Mouse (Mus musculus) CH12.LX (cell line): ENCODE measurements around the gene Rmi2. TPM values are rescaled to one million over a fixed set of nuclear protein-coding genes. Genes with fewer than 3 reads are reported as not detected.

Experiments used
- DNase-seq: peaks from one replicate; pipeline ENCODE4 v3.0.0-alpha.2; 2013; ENCODE audit errors: extremely low read depth
- H3K27ac ChIP-seq: 2 replicates; pipeline ENCODE4 v1.5.1; 2012; ENCODE audit warnings: low read depth, mild to moderate bottlenecking, control low read depth, moderate library complexity; ENCODE audit not compliant: insufficient read depth
- H3K27me3 ChIP-seq: replicated peaks from 2 replicates; pipeline ENCODE3; 2012; ENCODE audit warnings: inconsistent platforms
- H3K36me3 ChIP-seq, 2 experiments: replicated peaks in 1 of 2; 2 replicates each; pipeline versions ENCODE3 to v1.6.1; 2012; ENCODE audit warnings: inconsistent platforms in 1 of 2, low read length in 1 of 2, mild to moderate bottlenecking in 1 of 2, mixed read lengths in 1 of 2, moderate library complexity in 1 of 2; ENCODE audit not compliant: control insufficient read depth in 1 of 2, insufficient read depth in 1 of 2
- H3K4me1 ChIP-seq, 2 experiments: 2 replicates each; pipeline ENCODE4 v1.6.1; 2012; ENCODE audit warnings: inconsistent platforms in 1 of 2, moderate library complexity in 1 of 2; ENCODE audit not compliant: insufficient read depth in 2 of 2, control insufficient read depth in 1 of 2
- H3K4me2 ChIP-seq: 2 replicates; pipeline ENCODE4 v1.6.1; 2012; ENCODE audit warnings: low read depth, mild to moderate bottlenecking, control low read depth; ENCODE audit not compliant: poor library complexity, insufficient read depth, severe bottlenecking
- H3K4me3 ChIP-seq, 3 experiments: fragments of 150-350 bp in 1 of 3; sonication (generic) in 1 of 3; replicated peaks in 1 of 3; 2 replicates each; pipeline versions ENCODE3 to v1.5.1; 2011 to 2012; ENCODE audit warnings: low read depth in 2 of 3, low read length in 2 of 3, mild to moderate bottlenecking in 2 of 3, moderate library complexity in 2 of 3, control low read depth in 1 of 3, improper control_type of control experiment in 1 of 3, inconsistent platforms in 1 of 3, mixed read lengths in 1 of 3; ENCODE audit not compliant: poor library complexity in 1 of 3
- H3K79me2 ChIP-seq: replicated peaks from 2 replicates; pipeline ENCODE4 v1.6.1; 2012; ENCODE audit warnings: mild to moderate bottlenecking, moderate library complexity; ENCODE audit not compliant: control insufficient read depth, poor library complexity, insufficient read depth, severe bottlenecking; ENCODE audit errors: extremely low read depth
- H3K9ac ChIP-seq: 2 replicates; pipeline ENCODE4 v1.6.1; 2012; ENCODE audit warnings: low read depth, mild to moderate bottlenecking, control low read depth, moderate library complexity; ENCODE audit not compliant: insufficient read depth
- H3K9me3 ChIP-seq: replicated peaks from 2 replicates; pipeline ENCODE3; 2012; ENCODE audit warnings: low read length, inconsistent platforms, mixed read lengths
- CHD1 ChIP-seq: IDR thresholded peaks from 2 replicates; pipeline ENCODE4 v1.6.1; 2012; ENCODE audit warnings: low read depth, low read length, improper control_type of control experiment, inconsistent platforms
- CHD2 ChIP-seq: IDR thresholded peaks from 2 replicates; pipeline ENCODE4 v1.6.1; 2011; ENCODE audit warnings: low read length, improper control_type of control experiment
- CTCF ChIP-seq, 2 experiments: IDR thresholded peaks in 1 of 2; conservative IDR thresholded peaks in 1 of 2; 2 replicates each; pipeline ENCODE4 v1.5.1; 2011 to 2012; ENCODE audit warnings: low read depth in 2 of 2, low read length in 2 of 2, improper control_type of control experiment in 1 of 2, inconsistent platforms in 1 of 2, mild to moderate bottlenecking in 1 of 2, moderate library complexity in 1 of 2
- E2F4 ChIP-seq: IDR thresholded peaks from 2 replicates; pipeline ENCODE4 v1.6.1; 2011; ENCODE audit warnings: low read depth, low read length, improper control_type of control experiment; ENCODE audit not compliant: insufficient replicate concordance
- ETS1 ChIP-seq: conservative IDR thresholded peaks from 2 replicates; pipeline ENCODE4 v1.6.1; 2012; ENCODE audit warnings: low read depth, mild to moderate bottlenecking, inconsistent platforms, low read length, improper control_type of control experiment, moderate library complexity
- GABPA ChIP-seq: IDR thresholded peaks from 2 replicates; pipeline ENCODE4 v1.6.1; 2012; ENCODE audit warnings: low read depth, low read length, improper control_type of control experiment, inconsistent platforms; ENCODE audit not compliant: insufficient replicate concordance
- IRF4 ChIP-seq: IDR thresholded peaks from 2 replicates; pipeline ENCODE4 v1.6.1; 2014; ENCODE audit warnings: low read depth, mild to moderate bottlenecking, inconsistent platforms, low read length, improper control_type of control experiment
- JUND ChIP-seq: conservative IDR thresholded peaks from 2 replicates; pipeline ENCODE4 v1.6.1; 2011; ENCODE audit warnings: low read depth, low read length, improper control_type of control experiment
- KAT2A ChIP-seq: IDR thresholded peaks from 2 replicates; pipeline ENCODE4 v1.6.1; 2012; ENCODE audit warnings: low read length, improper control_type of control experiment, inconsistent platforms; ENCODE audit not compliant: insufficient replicate concordance
- MAFK ChIP-seq: IDR thresholded peaks from 2 replicates; pipeline ENCODE4 v1.6.1; 2011; ENCODE audit warnings: low read length, improper control_type of control experiment; ENCODE audit not compliant: insufficient replicate concordance
- MAZ ChIP-seq: IDR thresholded peaks from 2 replicates; pipeline ENCODE4 v1.6.1; 2012; ENCODE audit warnings: low read depth, mild to moderate bottlenecking, inconsistent platforms, low read length, improper control_type of control experiment, moderate library complexity
- MEF2A ChIP-seq: IDR thresholded peaks from 2 replicates; pipeline ENCODE4 v1.6.1; 2014; ENCODE audit warnings: low read depth, mild to moderate bottlenecking, inconsistent platforms, low read length, improper control_type of control experiment, borderline replicate concordance
- MXI1 ChIP-seq: IDR thresholded peaks from 2 replicates; pipeline ENCODE4 v1.6.1; 2011; ENCODE audit warnings: mild to moderate bottlenecking, low read depth, low read length, improper control_type of control experiment
- MYC ChIP-seq: IDR thresholded peaks from 2 replicates; pipeline ENCODE4 v1.6.1; 2011; ENCODE audit warnings: low read depth, mild to moderate bottlenecking, improper control_type of control experiment, low read length
- NELFE ChIP-seq: IDR thresholded peaks from 2 replicates; pipeline ENCODE4 v1.6.1; 2011; ENCODE audit warnings: low read depth, low read length, improper control_type of control experiment
- POLR2A ChIP-seq: IDR thresholded peaks from 2 replicates; pipeline ENCODE4 v1.6.1; 2011; ENCODE audit warnings: low read depth, mild to moderate bottlenecking, improper control_type of control experiment, low read length
- TBP ChIP-seq: conservative IDR thresholded peaks from 2 replicates; pipeline ENCODE4 v1.6.1; 2011; ENCODE audit warnings: low read depth, low read length, improper control_type of control experiment
- UBTF ChIP-seq: IDR thresholded peaks from 2 replicates; pipeline ENCODE4 v1.6.1; 2012; ENCODE audit warnings: low read depth, mild to moderate bottlenecking, inconsistent platforms, low read length, improper control_type of control experiment, moderate library complexity
- USF2 ChIP-seq: conservative IDR thresholded peaks from 2 replicates; pipeline ENCODE4 v1.6.1; 2011; ENCODE audit warnings: low read depth, low read length, improper control_type of control experiment
- ZC3H11A ChIP-seq: IDR thresholded peaks from 2 replicates; pipeline ENCODE4 v1.6.1; 2012; ENCODE audit warnings: low read depth, mild to moderate bottlenecking, inconsistent platforms, low read length, improper control_type of control experiment
- dilution Hi-C: fragments of 300-500 bp; cut with MboI; formaldehyde crosslinking; loops from 2 replicates; pipeline ENCODE4 v1.14.3; 2020; ENCODE audit warnings: low sequenced_read_pairs; ENCODE audit not compliant: extremely low pct_unique_long_range_greater_than_20kb, extremely low pct_ligation_motif_present
- in situ Hi-C: fragments of 300-500 bp; cut with MboI; formaldehyde crosslinking; loops from 3 replicates; pipeline ENCODE4 v1.14.3; 2019; ENCODE audit warnings: low sequenced_read_pairs, low pct_ligation_motif_present, low pct_unique_long_range_greater_than_20kb, mixed read lengths
- polyA plus RNA-seq: library from polyadenylated mRNA; unstranded; fragments of >175 nt; gene quantifications from 2 replicates; pipeline ENCODE4 v1.2.1, GENCODE M21; 2012; ENCODE audit warnings: low read depth; ENCODE audit not compliant: insufficient read length
- total RNA-seq, 2 experiments: library from RNA; depleted of rRNA; stranded (reverse); fragments of 300-350 nt in 1 of 2; fragments of >200 nt in 1 of 2; gene quantifications; 2 replicates each; pipeline ENCODE4 v1.2.3; 2012 to 2014

The Rmi2 gene
- total and polyA plus RNA-seq, 3 experiments = 6.8 to 13.8 (median 9.3) TPM

DNA sequence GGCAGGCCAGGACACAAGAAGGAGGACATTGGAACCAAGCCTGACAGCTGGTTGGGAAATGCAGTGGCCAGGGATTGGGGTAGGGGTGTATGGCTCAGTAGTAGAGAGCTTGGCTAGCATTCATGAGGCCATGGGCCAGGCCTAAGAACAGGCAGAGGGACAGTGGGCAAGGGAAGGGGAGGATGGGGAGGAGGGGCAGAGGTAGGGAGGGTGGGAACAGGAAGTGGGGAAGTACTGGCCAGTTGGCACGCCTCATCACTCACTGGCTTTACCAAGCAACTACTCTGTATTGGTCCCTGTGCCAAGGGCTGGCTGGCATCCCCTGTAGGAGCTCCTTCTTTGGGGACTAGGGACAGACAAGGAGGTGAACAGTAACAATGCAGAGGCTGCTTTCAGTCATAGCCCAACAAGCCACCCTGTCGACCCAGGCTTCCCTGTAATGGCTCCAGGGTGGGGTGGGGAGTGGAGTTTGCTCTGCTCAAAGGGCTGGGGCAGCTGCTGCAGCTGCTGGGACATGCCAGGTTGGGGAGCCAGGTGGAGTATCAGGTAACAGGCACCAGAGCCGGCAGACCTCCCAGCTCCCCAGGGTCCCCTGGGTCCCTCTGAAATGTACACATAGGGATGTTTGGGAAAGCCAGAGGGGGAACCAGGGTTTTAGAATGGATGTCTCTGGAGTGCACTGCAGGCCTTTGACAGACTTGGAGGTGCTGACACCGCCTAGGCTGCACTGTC is 46.5 kb downstream of the Rmi2 start:
- no peaks in the 10 kb centered on the region for H3K36me3 ChIP-seq
- no peak overlapping the region for H3K27ac ChIP-seq
- H3K9ac ChIP-seq = no peak overlapping the region
- H3K4me3 ChIP-seq = no peak overlapping the region
- in situ Hi-C loops (loop anchor here (5.0 to 10.0 kb wide), 2 partner anchors 151 to 433 kb away; partner anchors contain the start of gene Tnfrsf17), dilution Hi-C loops (no loop called here)
- H3K79me2 ChIP-seq = no peaks in the 10 kb centered on the region
- H3K4me2 ChIP-seq = no peak overlapping the region
- no peak for DNase-seq
- no peaks in the 10 kb centered on the region for H3K4me1 ChIP-seq
- no peak for TF ChIP-seq NELFE
- no peak for TF ChIP-seq CHD2
- no peak for TF ChIP-seq MAFK
- TF ChIP-seq MYC = no peak
- TF ChIP-seq JUND = no peak
- no peak for TF ChIP-seq TBP
- TF ChIP-seq MXI1 = no peak
- no peak for TF ChIP-seq CTCF (conservative IDR thresholded peaks at IDR 0.05 in 1 of 2, IDR thresholded peaks at IDR 0.05 in 1 of 2; ENCODE audit: low read depth in 2 of 2, low read length in 2 of 2)
- TF ChIP-seq GABPA = no peak
- TF ChIP-seq MAZ = no peak
- TF ChIP-seq ETS1 = no peak
- TF ChIP-seq POLR2A = no peak
- TF ChIP-seq IRF4 = no peak
- TF ChIP-seq CHD1 = no peak
- no peak for TF ChIP-seq ZC3H11A
- no peak for TF ChIP-seq MEF2A
- no peak for TF ChIP-seq USF2
- no peak for TF ChIP-seq UBTF
- no peaks in the 10 kb centered on the region for H3K27me3 ChIP-seq
- H3K9me3 ChIP-seq = no peaks in the 10 kb centered on the region

DNA sequence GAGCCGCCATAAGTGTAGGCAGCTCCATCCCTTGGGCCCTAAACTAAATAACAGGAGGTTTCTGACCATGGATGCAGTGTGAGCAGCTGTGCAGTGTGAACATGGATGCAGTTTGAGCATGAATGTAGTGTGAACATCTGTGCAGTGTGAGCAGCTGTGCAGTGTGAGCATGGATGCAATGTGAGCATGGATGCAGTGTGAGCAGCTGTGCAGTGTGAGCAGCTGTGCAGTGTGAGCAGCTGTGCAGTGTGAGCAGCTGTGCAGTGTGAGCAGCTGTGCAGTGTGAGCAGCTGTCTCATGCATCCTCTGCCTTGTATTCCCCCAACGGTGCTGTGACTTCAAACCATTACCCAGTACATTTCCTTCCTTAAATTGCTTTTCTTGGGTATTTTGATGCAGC is 52.6 kb downstream of the Rmi2 start:
- no peak overlapping the region for H3K4me3 ChIP-seq
- TF ChIP-seq MAFK (no peak), MEF2A (no peak), KAT2A (no peak), MYC (no peak), ZC3H11A (no peak), E2F4 (no peak), ETS1 (no peak)
- TF ChIP-seq, all 38 proteins: peak for 0
- no peak for DNase-seq
- H3K9ac ChIP-seq = no peak overlapping the region
- in situ Hi-C loops = loop anchor here (10.0 kb wide), 1 partner anchor 427 kb away; the partner anchor contains the start of gene Tnfrsf17
- no peaks in the 10 kb centered on the region for H3K27me3 ChIP-seq
- H3K79me2 ChIP-seq = no peaks in the 10 kb centered on the region
- H3K4me2 ChIP-seq = no peak overlapping the region
- no peak overlapping the region for H3K27ac ChIP-seq
- dilution Hi-C loops = no loop called here
- peaks cover 2 to 5% of the 10 kb centered on the region in 2 experiments; a peak in 2 of 4 replicates for H3K4me1 ChIP-seq
- H3K9me3 ChIP-seq = no peaks in the 10 kb centered on the region
- no peaks in the 10 kb centered on the region for H3K36me3 ChIP-seq
